8 mouse cellular contexts compared by ENCODE assay signal in genomic region chr14:29443091-29444026, GRCm38 (mm10).
DNase-seq lines count a peak whose midpoint lies in the region; ATAC-seq and TF ChIP-seq lines count a peak whose summit lies in the region.

No protein-coding gene starts in this region.

- TF ChIP-seq POLR2A in CH12.LX (IDR thresholded peaks at IDR 0.05; ENCODE audit: low read depth, low read length): no peak

- H3K4me2 ChIP-seq in CH12.LX (ENCODE audit: insufficient read depth, low read depth, poor library complexity, severe bottlenecking): no peak overlapping the region
- no peak overlapping the region for H3K4me2 ChIP-seq in lung, postnatal 0 days (replicated peaks; ENCODE audit: low read depth, low read length)

- H3K79me2 ChIP-seq in CH12.LX (replicated peaks; ENCODE audit: control insufficient read depth, extremely low read depth, insufficient read depth, poor library complexity, severe bottlenecking): no peaks in the 10 kb centered on the region

- H3K27me3 ChIP-seq in CH12.LX (replicated peaks): peaks cover 1% of the 10 kb centered on the region
- H3K27me3 ChIP-seq in lung, postnatal 0 days (replicated peaks; ENCODE audit: insufficient read depth, low read length): no peaks in the 10 kb centered on the region

- peak; percentile 79 to 81 for TF ChIP-seq CTCF in CH12.LX (conservative IDR thresholded peaks at IDR 0.05 in 1 of 2, IDR thresholded peaks at IDR 0.05 in 1 of 2; ENCODE audit: low read depth in 2 of 2, low read length in 2 of 2)
- peak; percentile 78 for TF ChIP-seq CTCF in lung, postnatal 0 days (IDR thresholded peaks at IDR 0.05)

- no peak for ATAC-seq in lung, postnatal 0 days

- TF ChIP-seq EP300 in CH12.LX (IDR thresholded peaks at IDR 0.05; ENCODE audit: low read length): no peak
- TF ChIP-seq EP300 in lung, postnatal 0 days (IDR thresholded peaks at IDR 0.05): no peak

- no peak overlapping the region for H3K9ac ChIP-seq in CH12.LX (ENCODE audit: insufficient read depth, low read depth)
- H3K9ac ChIP-seq in lung, postnatal 0 days (replicated peaks; ENCODE audit: low read depth): no peak overlapping the region

- in situ Hi-C loops in CH12.LX (cut with MboI; ENCODE audit: low pct_ligation_motif_present, low pct_unique_long_range_greater_than_20kb, low sequenced_read_pairs): loop anchor here (25.0 kb wide), 1 partner anchor 1631 kb away; no protein-coding TSS in a partner anchor

- WGBS in lung, postnatal 0 days: 27% methylated on average over 15 of the region's 15 CpGs

- no peak overlapping the region for H3K27ac ChIP-seq in CH12.LX (ENCODE audit: insufficient read depth, low read depth)
- no peak overlapping the region for H3K27ac ChIP-seq in lung, postnatal 0 days (ENCODE audit: low read length)

- DNase-seq in CH12.LX (ENCODE audit: extremely low read depth): peak; percentile 59
- peak; percentile 42 for DNase-seq in Muller cell, postnatal 12 days (ENCODE audit: inconsistent ontology term)
- DNase-seq in cerebellum, postnatal 25 days: peak; percentile 71 to 79
- peak; percentile 59 to 78 for DNase-seq in frontal cortex, postnatal 36 days (ENCODE audit: low spot score in 2 of 2)
- DNase-seq in kidney, postnatal 25 days: peak; percentile 45 to 69
- peak; percentile 52 for DNase-seq in lung, postnatal 0 days (ENCODE audit: low spot score)
- peak; percentile 74 to 82 for DNase-seq in right cerebral cortex, adult 2 months (ENCODE audit: low spot score in 2 of 2)
- DNase-seq in spleen, postnatal 4 days (ENCODE audit: low spot score in 2 of 2): no peak

- H3K4me3 ChIP-seq in CH12.LX (replicated peaks in 1 of 3; ENCODE audit: low read depth in 2 of 3, low read length in 2 of 3, poor library complexity in 1 of 3): no peak overlapping the region
- H3K4me3 ChIP-seq in lung, postnatal 0 days (ENCODE audit: low read depth, low read length): no peak overlapping the region

- H3K4me1 ChIP-seq in CH12.LX (ENCODE audit: control insufficient read depth in 1 of 2, insufficient read depth in 2 of 2): no peaks in the 10 kb centered on the region
- H3K4me1 ChIP-seq in lung, postnatal 0 days (ENCODE audit: insufficient read depth, low read depth, low read length): no peaks in the 10 kb centered on the region

- H3K9me3 ChIP-seq in CH12.LX (replicated peaks; ENCODE audit: low read length): no peaks in the 10 kb centered on the region
- H3K9me3 ChIP-seq in lung, postnatal 0 days (ENCODE audit: low read length): no peaks in the 10 kb centered on the region

- peak; percentile 82 for TF ChIP-seq RAD21 in CH12.LX (IDR thresholded peaks at IDR 0.05; ENCODE audit: low read depth, low read length)

- no peaks in the 10 kb centered on the region for H3K36me3 ChIP-seq in CH12.LX (replicated peaks in 1 of 2; ENCODE audit: control insufficient read depth in 1 of 2, insufficient read depth in 1 of 2, low read length in 1 of 2)
- H3K36me3 ChIP-seq in lung, postnatal 0 days (ENCODE audit: insufficient read depth, low read length): no peaks in the 10 kb centered on the region

- dilution Hi-C loops in CH12.LX (cut with MboI; ENCODE audit: extremely low pct_ligation_motif_present, extremely low pct_unique_long_range_greater_than_20kb, low sequenced_read_pairs): no loop called here

TF ChIP-seq in CH12.LX, 34 proteins besides CTCF, POLR2A, EP300 and RAD21:
- TF ChIP-seq ZNF384 (IDR thresholded peaks at IDR 0.05; ENCODE audit: low read depth, low read length): peak; percentile 100
- TF ChIP-seq ZC3H11A (IDR thresholded peaks at IDR 0.05; ENCODE audit: low read depth, low read length): no peak
- peak; percentile 67 for TF ChIP-seq SMC3 (IDR thresholded peaks at IDR 0.05; ENCODE audit: low read depth, low read length)
- TF ChIP-seq UBTF (IDR thresholded peaks at IDR 0.05; ENCODE audit: low read depth, low read length): peak; percentile 62; the same call in 1 of the 2 replicates

Comparison
In these comparisons a context has a peak if more than half of its experiments do, and no peak if none do; other contexts are left out.
1. DNase-seq: peak in CH12.LX (single experiment), Muller cell, postnatal 12 days (single experiment), cerebellum, postnatal 25 days (2 of 2), frontal cortex, postnatal 36 days (2 of 2), kidney, postnatal 25 days (2 of 2), lung, postnatal 0 days (single experiment) and right cerebral cortex, adult 2 months (2 of 2); none in spleen, postnatal 4 days (0 of 2).